Mouse (Mus musculus) CH12.LX (cell line): ENCODE measurements around the gene Agbl3. TPM values are rescaled to one million over a fixed set of nuclear protein-coding genes. Genes with fewer than 3 reads are reported as not detected.
A peak's percentile ranks its signal among the peaks of the same experiment; 100 is the strongest.

ENCODE experiments used
- DNase-seq: peaks from one replicate; pipeline ENCODE4 v3.0.0-alpha.2; 2013; ENCODE audit errors: extremely low read depth
- H3K27ac ChIP-seq: 2 replicates; pipeline ENCODE4 v1.5.1; 2012; ENCODE audit warnings: low read depth, mild to moderate bottlenecking, control low read depth, moderate library complexity; ENCODE audit not compliant: insufficient read depth
- H3K27me3 ChIP-seq: replicated peaks from 2 replicates; pipeline ENCODE3; 2012; ENCODE audit warnings: inconsistent platforms
- H3K36me3 ChIP-seq, 2 experiments: replicated peaks in 1 of 2; 2 replicates each; pipeline versions ENCODE3 to v1.6.1; 2012; ENCODE audit warnings: inconsistent platforms in 1 of 2, low read length in 1 of 2, mild to moderate bottlenecking in 1 of 2, mixed read lengths in 1 of 2, moderate library complexity in 1 of 2; ENCODE audit not compliant: control insufficient read depth in 1 of 2, insufficient read depth in 1 of 2
- H3K4me1 ChIP-seq, 2 experiments: 2 replicates each; pipeline ENCODE4 v1.6.1; 2012; ENCODE audit warnings: inconsistent platforms in 1 of 2, moderate library complexity in 1 of 2; ENCODE audit not compliant: insufficient read depth in 2 of 2, control insufficient read depth in 1 of 2
- H3K4me2 ChIP-seq: 2 replicates; pipeline ENCODE4 v1.6.1; 2012; ENCODE audit warnings: low read depth, mild to moderate bottlenecking, control low read depth; ENCODE audit not compliant: poor library complexity, insufficient read depth, severe bottlenecking
- H3K4me3 ChIP-seq, 3 experiments: fragments of 150-350 bp in 1 of 3; sonication (generic) in 1 of 3; replicated peaks in 1 of 3; 2 replicates each; pipeline versions ENCODE3 to v1.5.1; 2011 to 2012; ENCODE audit warnings: low read depth in 2 of 3, low read length in 2 of 3, mild to moderate bottlenecking in 2 of 3, moderate library complexity in 2 of 3, control low read depth in 1 of 3, improper control_type of control experiment in 1 of 3, inconsistent platforms in 1 of 3, mixed read lengths in 1 of 3; ENCODE audit not compliant: poor library complexity in 1 of 3
- H3K79me2 ChIP-seq: replicated peaks from 2 replicates; pipeline ENCODE4 v1.6.1; 2012; ENCODE audit warnings: mild to moderate bottlenecking, moderate library complexity; ENCODE audit not compliant: control insufficient read depth, poor library complexity, insufficient read depth, severe bottlenecking; ENCODE audit errors: extremely low read depth
- H3K9ac ChIP-seq: 2 replicates; pipeline ENCODE4 v1.6.1; 2012; ENCODE audit warnings: low read depth, mild to moderate bottlenecking, control low read depth, moderate library complexity; ENCODE audit not compliant: insufficient read depth
- H3K9me3 ChIP-seq: replicated peaks from 2 replicates; pipeline ENCODE3; 2012; ENCODE audit warnings: low read length, inconsistent platforms, mixed read lengths
- BHLHE40 ChIP-seq: IDR thresholded peaks from 2 replicates; pipeline ENCODE4 v1.6.1; 2011; ENCODE audit warnings: mild to moderate bottlenecking, low read depth, low read length, improper control_type of control experiment
- CHD1 ChIP-seq: IDR thresholded peaks from 2 replicates; pipeline ENCODE4 v1.6.1; 2012; ENCODE audit warnings: low read depth, low read length, improper control_type of control experiment, inconsistent platforms
- CHD2 ChIP-seq: IDR thresholded peaks from 2 replicates; pipeline ENCODE4 v1.6.1; 2011; ENCODE audit warnings: low read length, improper control_type of control experiment
- E2F4 ChIP-seq: IDR thresholded peaks from 2 replicates; pipeline ENCODE4 v1.6.1; 2011; ENCODE audit warnings: low read depth, low read length, improper control_type of control experiment; ENCODE audit not compliant: insufficient replicate concordance
- ELF1 ChIP-seq: IDR thresholded peaks from 2 replicates; pipeline ENCODE4 v1.6.1; 2014; ENCODE audit warnings: low read depth, mild to moderate bottlenecking, inconsistent platforms, low read length, improper control_type of control experiment
- HCFC1 ChIP-seq: IDR thresholded peaks from 2 replicates; pipeline ENCODE4 v1.6.1; 2012; ENCODE audit warnings: low read depth, mild to moderate bottlenecking, inconsistent platforms, low read length, improper control_type of control experiment
- KAT2A ChIP-seq: IDR thresholded peaks from 2 replicates; pipeline ENCODE4 v1.6.1; 2012; ENCODE audit warnings: low read length, improper control_type of control experiment, inconsistent platforms; ENCODE audit not compliant: insufficient replicate concordance
- MAFK ChIP-seq: IDR thresholded peaks from 2 replicates; pipeline ENCODE4 v1.6.1; 2011; ENCODE audit warnings: low read length, improper control_type of control experiment; ENCODE audit not compliant: insufficient replicate concordance
- MAX ChIP-seq: IDR thresholded peaks from 2 replicates; pipeline ENCODE4 v1.6.1; 2011; ENCODE audit warnings: low read length, improper control_type of control experiment
- MAZ ChIP-seq: IDR thresholded peaks from 2 replicates; pipeline ENCODE4 v1.6.1; 2012; ENCODE audit warnings: low read depth, mild to moderate bottlenecking, inconsistent platforms, low read length, improper control_type of control experiment, moderate library complexity
- NELFE ChIP-seq: IDR thresholded peaks from 2 replicates; pipeline ENCODE4 v1.6.1; 2011; ENCODE audit warnings: low read depth, low read length, improper control_type of control experiment
- POLR2A ChIP-seq: IDR thresholded peaks from 2 replicates; pipeline ENCODE4 v1.6.1; 2011; ENCODE audit warnings: low read depth, mild to moderate bottlenecking, improper control_type of control experiment, low read length
- POLR2AphosphoS2 ChIP-seq: IDR thresholded peaks from 2 replicates; pipeline ENCODE4 v1.6.1; 2011; ENCODE audit warnings: low read depth, low read length, improper control_type of control experiment
- RAD21 ChIP-seq: IDR thresholded peaks from 2 replicates; pipeline ENCODE4 v1.6.1; 2011; ENCODE audit warnings: low read depth, mild to moderate bottlenecking, low read length, improper control_type of control experiment, moderate library complexity
- RCOR1 ChIP-seq: conservative IDR thresholded peaks from 2 replicates; pipeline ENCODE4 v1.6.1; 2012; ENCODE audit warnings: low read depth, mild to moderate bottlenecking, inconsistent platforms, low read length, improper control_type of control experiment
- TCF12 ChIP-seq: IDR thresholded peaks from 2 replicates; pipeline ENCODE4 v1.6.1; 2014; ENCODE audit warnings: low read depth, mild to moderate bottlenecking, inconsistent platforms, low read length, improper control_type of control experiment
- USF1 ChIP-seq: IDR thresholded peaks from 2 replicates; pipeline ENCODE4 v1.6.1; 2014; ENCODE audit warnings: low read depth, mild to moderate bottlenecking, inconsistent platforms, low read length, improper control_type of control experiment
- ZKSCAN1 ChIP-seq: IDR thresholded peaks from 2 replicates; pipeline ENCODE4 v1.6.1; 2012; ENCODE audit warnings: low read depth, inconsistent platforms, low read length, improper control_type of control experiment, borderline replicate concordance
- ZNF384 ChIP-seq: IDR thresholded peaks from 2 replicates; pipeline ENCODE4 v1.6.1; 2012; ENCODE audit warnings: low read depth, low read length, improper control_type of control experiment, inconsistent platforms
- dilution Hi-C: fragments of 300-500 bp; cut with MboI; formaldehyde crosslinking; loops from 2 replicates; pipeline ENCODE4 v1.14.3; 2020; ENCODE audit warnings: low sequenced_read_pairs; ENCODE audit not compliant: extremely low pct_unique_long_range_greater_than_20kb, extremely low pct_ligation_motif_present
- in situ Hi-C: fragments of 300-500 bp; cut with MboI; formaldehyde crosslinking; loops from 3 replicates; pipeline ENCODE4 v1.14.3; 2019; ENCODE audit warnings: low sequenced_read_pairs, low pct_ligation_motif_present, low pct_unique_long_range_greater_than_20kb, mixed read lengths
- polyA plus RNA-seq: library from polyadenylated mRNA; unstranded; fragments of >175 nt; gene quantifications from 2 replicates; pipeline ENCODE4 v1.2.1, GENCODE M21; 2012; ENCODE audit warnings: low read depth; ENCODE audit not compliant: insufficient read length
- total RNA-seq, 2 experiments: library from RNA; depleted of rRNA; stranded (reverse); fragments of 300-350 nt in 1 of 2; fragments of >200 nt in 1 of 2; gene quantifications; 2 replicates each; pipeline ENCODE4 v1.2.3; 2012 to 2014

Agbl3 gene
- total and polyA plus RNA-seq, 3 experiments = 1.9 to 4.8 (median 3.4) TPM

GRCm38 (mm10) chr6:34862791-34863403, 82.7 kb downstream of the Agbl3 start, which contains the start of gene Tmem140 (continued):
- no peak; the same call in 1 of the 2 replicates for TF ChIP-seq USF1
- TF ChIP-seq POLR2AphosphoS2 = no peak
- TF ChIP-seq POLR2A = peak; percentile 36; the same call in 1 of the 2 replicates
- TF ChIP-seq RAD21 = no peak
- no peak for TF ChIP-seq ZKSCAN1
- TF ChIP-seq HCFC1 = no peak
- TF ChIP-seq CHD1 = no peak
- TF ChIP-seq KAT2A = no peak
- peak; percentile 34; the same call in 1 of the 2 replicates for TF ChIP-seq MAFK
- TF ChIP-seq ELF1 = no peak
- no peak for TF ChIP-seq MAZ
- TF ChIP-seq, all 38 proteins: peak for 9

- H3K27me3 ChIP-seq = no peaks in the 10 kb centered on the region
- in situ Hi-C loops = no loop called here
- H3K4me2 ChIP-seq = peak overlapping the region; percentile 83
- no peaks in the 10 kb centered on the region; the same call in 1 of the 2 replicates for H3K79me2 ChIP-seq
- peaks cover 3 to 7% of the 10 kb centered on the region in 2 experiments for H3K36me3 ChIP-seq
- no peak for DNase-seq
- H3K27ac ChIP-seq = no peak overlapping the region
- peak overlapping the region; percentile 71 for H3K9ac ChIP-seq
- dilution Hi-C loops = no loop called here
- no peaks in the 10 kb centered on the region for H3K9me3 ChIP-seq
- peak overlapping the region; percentile 15 to 58 (median 55) for H3K4me3 ChIP-seq
- TF ChIP-seq MAX (no peak), BHLHE40 (no peak), KAT2A (no peak), ZNF384 (peak; percentile 67), NELFE (no peak), TCF12 (no peak), E2F4 (no peak), RCOR1 (no peak), CHD2 (no peak)
- H3K4me1 ChIP-seq = peaks cover 24 to 60% of the 10 kb centered on the region in 2 experiments
Measured at GRCm38 (mm10) chr6:34863786-34864514, 83.7 kb downstream of the Agbl3 start.
